Mouse (Mus musculus) monocyte, adult 59 days (primary cell): ENCODE data around the gene Gpr182. TPM values are rescaled to one million over a fixed set of nuclear protein-coding genes. Genes with fewer than 3 reads are reported as not detected.

ENCODE experiments used
- total RNA-seq, 2 experiments: library from RNA; stranded (reverse); gene quantifications; one replicate each; pipeline ENCODE4 v1.2.4; 2023

Gene Gpr182
- total RNA-seq, result not detected

GRCm38 (mm10) chr10:127751548-127751947 lies at the start of gene Gpr182:
TSS of gene Gpr182 (minus strand) at chr10:127751732.

DNA sequence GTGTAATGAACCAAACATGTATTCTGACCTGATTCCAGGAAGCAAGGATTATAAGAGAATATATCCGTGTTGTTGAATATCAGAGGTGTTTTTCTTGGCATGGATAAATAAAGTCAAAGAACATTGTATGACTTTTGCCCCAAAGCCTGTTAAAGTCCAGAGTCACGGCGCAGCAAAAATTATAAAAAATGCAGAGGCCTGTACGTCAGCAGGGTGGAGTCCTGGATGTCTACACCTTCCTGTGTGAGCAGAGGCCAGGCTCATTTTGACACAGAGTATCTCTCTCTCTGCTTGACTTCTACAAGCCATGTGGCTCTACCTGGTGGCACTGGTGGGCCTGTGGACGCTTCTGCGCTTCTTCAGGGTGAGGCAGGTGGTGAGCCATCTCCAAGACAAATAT lies 49.4 kb upstream of the Gpr182 start, which contains the start of gene Rdh16:
Gene Rdh16 (plus strand): TSS at position 262 of the 400 bp plus-strand sequence.

GRCm38 (mm10) chr10:127776011-127776410 lies 24.5 kb upstream of the Gpr182 start, which contains the start of gene Rdh9:
TSS of gene Rdh9 (plus strand) at chr10:127776386.

GRCm38 (mm10) chr10:127759181-127760110 lies 7.9 kb upstream of the Gpr182 start, which contains the start of the genes Rdh1 and Rdh16f1:
TSS of gene Rdh1 (plus strand) at chr10:127759721.
TSS of gene Rdh16f1 (plus strand) at chr10:127759787.

DNA sequence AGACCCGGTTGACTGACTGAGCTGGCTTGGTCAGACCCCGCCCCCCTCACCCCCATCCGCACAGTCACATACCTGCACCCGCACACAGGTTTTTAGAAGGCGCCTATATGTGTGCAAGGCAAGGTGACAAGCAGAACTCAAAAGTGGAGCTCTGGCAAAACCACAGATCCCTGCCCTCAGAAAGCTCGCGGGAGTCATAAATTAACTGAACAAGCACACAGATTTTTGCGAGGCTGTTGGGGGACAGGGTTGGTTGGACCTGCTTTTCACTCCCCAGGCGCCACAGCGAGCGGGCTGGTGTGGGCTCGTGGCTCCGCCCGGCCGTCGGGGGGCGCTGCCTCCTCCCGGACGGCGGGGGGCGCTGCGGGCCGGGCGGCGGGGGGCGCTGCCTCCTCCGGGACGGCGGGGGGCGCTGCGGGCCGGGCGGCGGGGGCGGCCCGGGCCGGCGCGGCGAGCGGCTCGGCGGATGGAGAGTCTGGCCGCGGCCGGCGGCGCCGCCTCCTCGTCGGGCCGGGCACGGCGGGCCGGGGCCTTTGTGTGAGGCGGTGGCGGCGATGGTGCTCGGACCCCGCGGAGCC lies 12.4 kb downstream of the Gpr182 start, which contains the start of gene Zbtb39:
Gene Zbtb39 (plus strand): TSS at position 456 of the 578 bp plus-strand sequence.

GRCm38 (mm10) chr10:127724178-127724577 lies 27.4 kb downstream of the Gpr182 start, which contains the start of gene Tac2:
TSS of gene Tac2 (plus strand) at chr10:127724478.

DNA sequence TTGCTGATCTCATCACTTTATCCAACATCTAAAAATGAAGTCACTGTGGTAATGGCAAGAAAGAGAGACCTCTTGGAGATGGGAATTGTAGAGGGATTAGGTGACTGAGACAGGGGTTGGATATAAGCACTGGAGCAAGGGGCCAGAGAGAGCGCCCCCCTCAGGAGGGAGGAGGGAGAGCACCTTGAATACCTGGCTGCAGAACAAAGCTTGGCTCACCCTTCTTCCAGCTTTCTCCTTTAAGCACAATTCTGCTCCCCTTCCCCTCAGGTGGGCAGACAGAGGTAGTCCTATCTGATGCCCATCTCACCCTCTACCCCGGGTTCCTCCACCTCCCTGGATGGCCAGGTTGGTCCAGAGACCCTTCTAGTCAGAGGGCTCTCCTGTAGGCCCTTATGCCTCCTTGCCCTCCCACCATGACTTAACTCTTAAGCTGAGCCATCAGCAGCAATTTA lies 46.7 kb downstream of the Gpr182 start, which contains the start of gene Myo1a:
Gene Myo1a (plus strand): TSS at position 405 of the 455 bp plus-strand sequence.

Other genes with a start within 250 kb of the Gpr182 start
- not detected for gene Ndufa4l2, start 236.8 kb downstream of the Gpr182 start, total RNA-seq
- 10 to 100 TPM; 12.1 to 12.7 TPM for gene Shmt2, start 229.3 kb downstream of the Gpr182 start, total RNA-seq
- not detected for gene Nxph4, start 217.2 kb downstream of the Gpr182 start, total RNA-seq
- 100 to 1,000 TPM; 860 to 920 TPM for gene Lrp1, start 130.6 kb downstream of the Gpr182 start, total RNA-seq
- 100 to 1,000 TPM; 278 to 289 TPM for gene Stat6, start 108.7 kb downstream of the Gpr182 start, total RNA-seq
- gene Nemp1, start 84.8 kb downstream of the Gpr182 start, total RNA-seq, result 1 to 10 TPM; 6.8 to 6.9 TPM
- 10 to 100 TPM; 18.2 to 18.5 TPM for gene Nab2, start 83.2 kb downstream of the Gpr182 start, total RNA-seq
- gene Myo1a, start 46.6 kb downstream of the Gpr182 start, total RNA-seq, result not detected
- gene Tac2, start 27.3 kb downstream of the Gpr182 start, total RNA-seq, result not detected
- 10 to 100 TPM; 11.1 to 13.0 TPM for gene Zbtb39, start 12.2 kb downstream of the Gpr182 start, total RNA-seq
- not detected for gene Rdh1, start 8.0 kb upstream of the Gpr182 start, total RNA-seq
- not detected for gene Rdh16f1, start 8.1 kb upstream of the Gpr182 start, total RNA-seq
- gene Rdh9, start 24.7 kb upstream of the Gpr182 start, total RNA-seq, result not detected
- not detected for gene Rdh16, start 49.4 kb upstream of the Gpr182 start, total RNA-seq
- not detected for gene Rdh19, start 98.2 kb upstream of the Gpr182 start, total RNA-seq
- not detected for gene Rdh16f2, start 114.7 kb upstream of the Gpr182 start, total RNA-seq
- not detected for gene Rdh7, start 137.1 kb upstream of the Gpr182 start, total RNA-seq
- gene Sdr9c7, start 146.8 kb upstream of the Gpr182 start, total RNA-seq, result not detected